Mouse (Mus musculus) myocyte (in vitro differentiated cells): ENCODE data around the gene Cyp2a5.

Experiments used
- CEBPB ChIP-seq: IDR thresholded peaks from 2 replicates; pipeline ENCODE4 v1.6.1; 2011; ENCODE audit warnings: mild to moderate bottlenecking, moderate library complexity; ENCODE audit not compliant: poor library complexity, insufficient read depth, severe bottlenecking
- E2F4 ChIP-seq: IDR thresholded peaks from one replicate; pipeline ENCODE4 v1.6.1; 2011; ENCODE audit warnings: mild to moderate bottlenecking, control low read depth, moderate library complexity; ENCODE audit not compliant: insufficient read depth
- MAX ChIP-seq: IDR thresholded peaks from one replicate; pipeline ENCODE4 v1.6.1; 2011; ENCODE audit warnings: low read depth, mild to moderate bottlenecking, control low read depth
- POLR2A ChIP-seq: IDR thresholded peaks from one replicate; pipeline ENCODE4 v1.6.1; 2011; ENCODE audit warnings: low read depth, mild to moderate bottlenecking, control low read depth, moderate library complexity; ENCODE audit not compliant: insufficient read length
- POLR2AphosphoS2 ChIP-seq: IDR thresholded peaks from one replicate; pipeline ENCODE4 v1.6.1; 2011; ENCODE audit warnings: low read depth, control low read depth; ENCODE audit not compliant: insufficient read length
- TCF12 ChIP-seq: IDR thresholded peaks from one replicate; pipeline ENCODE4 v1.6.1; 2011; ENCODE audit warnings: mild to moderate bottlenecking, control low read depth; ENCODE audit not compliant: poor library complexity, insufficient read depth, severe bottlenecking
- USF1 ChIP-seq: IDR thresholded peaks from one replicate; pipeline ENCODE4 v1.6.1; 2011; ENCODE audit warnings: low read depth, mild to moderate bottlenecking, control low read depth, moderate library complexity

DNA sequence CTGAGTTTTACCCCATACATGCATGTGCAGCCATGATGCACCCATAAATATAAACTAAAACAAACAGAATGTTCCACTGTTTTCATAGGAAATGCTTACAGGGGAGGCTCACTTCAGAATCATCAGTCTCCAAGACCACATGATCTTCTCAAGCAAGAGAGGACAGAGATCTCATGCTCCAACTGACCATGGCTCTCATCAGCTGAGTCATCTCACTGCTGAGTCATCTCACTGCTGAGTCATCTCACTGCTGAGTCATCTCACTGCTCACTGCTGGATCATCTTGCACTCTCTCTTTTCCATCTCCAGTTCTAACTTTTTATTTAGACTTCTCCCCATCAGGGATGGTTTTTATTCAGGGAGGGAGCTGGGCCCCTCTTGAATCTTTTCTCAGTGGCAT is 35.0 kb upstream of the Cyp2a5 start:
- TF ChIP-seq E2F4 = no peak
- TF ChIP-seq USF1 = no peak
- TF ChIP-seq MAX = no peak
- TF ChIP-seq TCF12 = no peak
- TF ChIP-seq CEBPB = no peak
- no peak for TF ChIP-seq POLR2AphosphoS2
- no peak for TF ChIP-seq POLR2A
